Mouse (Mus musculus) MEL (cell line): Measurements from ENCODE around the gene Tex101. TPM values are rescaled to one million over a fixed set of nuclear protein-coding genes. Genes with fewer than 3 reads are reported as not detected.
A peak's percentile ranks its signal among the peaks of the same experiment; 100 is the strongest.

ENCODE experiments used
- DNase-seq: peaks from one replicate; pipeline ENCODE4 v3.0.0; 2011; ENCODE audit warnings: low read depth, low spot score
- H3K27ac ChIP-seq: 2 replicates; pipeline ENCODE4 v1.5.1; 2012; ENCODE audit warnings: low read depth, mild to moderate bottlenecking, control low read depth, low read length, moderate library complexity; ENCODE audit not compliant: control insufficient read depth
- H3K27me3 ChIP-seq, 2 experiments: fragments of 150-350 bp in 1 of 2; sonication (generic) in 1 of 2; 2 replicates each; pipeline ENCODE4 v1.6.1; 2012; ENCODE audit warnings: low read length in 2 of 2, mild to moderate bottlenecking in 2 of 2, improper control_type of control experiment in 1 of 2, moderate library complexity in 1 of 2; ENCODE audit not compliant: insufficient read depth in 2 of 2, control insufficient read depth in 1 of 2
- H3K36me3 ChIP-seq, 2 experiments: 2 replicates each; pipeline ENCODE4 v1.6.1; 2012 to 2014; ENCODE audit warnings: low read length in 2 of 2, improper control_type of control experiment in 1 of 2, inconsistent platforms in 1 of 2, mild to moderate bottlenecking in 1 of 2; ENCODE audit not compliant: insufficient read depth in 2 of 2, control insufficient read depth in 1 of 2
- H3K4me1 ChIP-seq, 2 experiments: fragments of 150-350 bp in 1 of 2; sonication (generic) in 1 of 2; 2 replicates each; pipeline ENCODE4 v1.6.1; 2012; ENCODE audit warnings: low read length in 2 of 2, improper control_type of control experiment in 1 of 2, mild to moderate bottlenecking in 1 of 2; ENCODE audit not compliant: insufficient read depth in 2 of 2, control insufficient read depth in 1 of 2
- H3K4me3 ChIP-seq, 2 experiments: fragments of 150-350 bp in 1 of 2; sonication (generic) in 1 of 2; 2 replicates each; pipeline ENCODE4 v1.5.1; 2012; ENCODE audit warnings: low read depth in 2 of 2, low read length in 2 of 2, mild to moderate bottlenecking in 2 of 2, moderate library complexity in 2 of 2, control low read depth in 1 of 2, improper control_type of control experiment in 1 of 2; ENCODE audit not compliant: control insufficient read depth in 1 of 2, insufficient read depth in 1 of 2
- H3K79me2 ChIP-seq: 2 replicates; pipeline ENCODE4 v1.6.1; 2012; ENCODE audit warnings: mild to moderate bottlenecking, low read length, moderate library complexity; ENCODE audit not compliant: control insufficient read depth, poor library complexity, insufficient read depth
- H3K9ac ChIP-seq: 2 replicates; pipeline ENCODE4 v1.6.1; 2012; ENCODE audit warnings: low read depth, mild to moderate bottlenecking, control low read depth, low read length, moderate library complexity; ENCODE audit not compliant: control insufficient read depth, poor library complexity, severe bottlenecking
- H3K9me3 ChIP-seq: fragments of 150-350 bp; sonication (generic); replicated peaks from 2 replicates; pipeline ENCODE4 v1.6.1; 2012; ENCODE audit warnings: mild to moderate bottlenecking, low read length, improper control_type of control experiment, moderate library complexity; ENCODE audit not compliant: insufficient read depth
- BHLHE40 ChIP-seq: IDR thresholded peaks from 2 replicates; pipeline ENCODE4 v1.6.1; 2012; ENCODE audit warnings: low read depth, mild to moderate bottlenecking, inconsistent platforms, low read length, improper control_type of control experiment, borderline replicate concordance
- CHD1 ChIP-seq: IDR thresholded peaks from 2 replicates; pipeline ENCODE4 v1.6.1; 2012; ENCODE audit warnings: low read depth, mild to moderate bottlenecking, inconsistent platforms, low read length, improper control_type of control experiment
- CHD2 ChIP-seq: IDR thresholded peaks from 2 replicates; pipeline ENCODE4 v1.6.1; 2011; ENCODE audit warnings: low read length, improper control_type of control experiment
- CTCF ChIP-seq, 3 experiments: IDR thresholded peaks in 2 of 3; conservative IDR thresholded peaks in 1 of 3; 2 replicates each; pipeline ENCODE4 v1.5.1; 2011 to 2012; ENCODE audit warnings: low read length in 3 of 3, low read depth in 2 of 3, mild to moderate bottlenecking in 2 of 3, improper control_type of control experiment in 1 of 3, inconsistent platforms in 1 of 3, mixed read lengths in 1 of 3, moderate library complexity in 1 of 3; ENCODE audit not compliant: control insufficient read depth in 1 of 3, insufficient read depth in 1 of 3, poor library complexity in 1 of 3, severe bottlenecking in 1 of 3
- E2F4 ChIP-seq: IDR thresholded peaks from 2 replicates; pipeline ENCODE4 v1.6.1; 2011; ENCODE audit warnings: low read depth, low read length, improper control_type of control experiment, borderline replicate concordance
- ELF1 ChIP-seq: IDR thresholded peaks from 2 replicates; pipeline ENCODE4 v1.6.1; 2014; ENCODE audit warnings: low read depth, mild to moderate bottlenecking, inconsistent platforms, low read length, improper control_type of control experiment, moderate library complexity
- EP300 ChIP-seq, 2 experiments: IDR thresholded peaks; 2 replicates each; pipeline ENCODE4 v1.6.1; 2011; ENCODE audit warnings: improper control_type of control experiment in 2 of 2, low read length in 2 of 2, low read depth in 1 of 2, mild to moderate bottlenecking in 1 of 2
- ETS1 ChIP-seq: IDR thresholded peaks from 2 replicates; pipeline ENCODE4 v1.6.1; 2012; ENCODE audit warnings: low read depth, mild to moderate bottlenecking, inconsistent platforms, low read length, improper control_type of control experiment, moderate library complexity
- GABPA ChIP-seq: IDR thresholded peaks from 2 replicates; pipeline ENCODE4 v1.6.1; 2012; ENCODE audit warnings: low read depth, mild to moderate bottlenecking, inconsistent platforms, low read length, improper control_type of control experiment, moderate library complexity
- GATA1 ChIP-seq: IDR thresholded peaks from 2 replicates; pipeline ENCODE4 v1.6.1; 2011; ENCODE audit warnings: low read depth, low read length, improper control_type of control experiment
- HCFC1 ChIP-seq: IDR thresholded peaks from 2 replicates; pipeline ENCODE4 v1.6.1; 2012; ENCODE audit warnings: low read depth, mild to moderate bottlenecking, inconsistent platforms, low read length, improper control_type of control experiment, moderate library complexity
- KAT2A ChIP-seq: conservative IDR thresholded peaks from 2 replicates; pipeline ENCODE4 v1.6.1; 2012; ENCODE audit warnings: low read depth, low read length, improper control_type of control experiment, inconsistent platforms
- MAFK ChIP-seq: IDR thresholded peaks from 2 replicates; pipeline ENCODE4 v1.6.1; 2011; ENCODE audit warnings: low read depth, mild to moderate bottlenecking, low read length, improper control_type of control experiment, borderline replicate concordance
- MAX ChIP-seq: IDR thresholded peaks from 2 replicates; pipeline ENCODE4 v1.6.1; 2011; ENCODE audit warnings: low read length, improper control_type of control experiment
- MAZ ChIP-seq: IDR thresholded peaks from 2 replicates; pipeline ENCODE4 v1.6.1; 2012; ENCODE audit warnings: low read depth, mild to moderate bottlenecking, inconsistent platforms, low read length, improper control_type of control experiment
- MEF2A ChIP-seq: IDR thresholded peaks from 2 replicates; pipeline ENCODE4 v1.6.1; 2014; ENCODE audit warnings: low read depth, mild to moderate bottlenecking, inconsistent platforms, low read length, improper control_type of control experiment; ENCODE audit not compliant: poor library complexity, insufficient replicate concordance, severe bottlenecking; ENCODE audit errors: extremely low read depth
- MXI1 ChIP-seq: IDR thresholded peaks from 2 replicates; pipeline ENCODE4 v1.6.1; 2011; ENCODE audit warnings: mild to moderate bottlenecking, low read depth, low read length, improper control_type of control experiment
- MYB ChIP-seq: IDR thresholded peaks from 2 replicates; pipeline ENCODE4 v1.6.1; 2011; ENCODE audit warnings: mild to moderate bottlenecking, low read depth, low read length, improper control_type of control experiment
- MYC ChIP-seq: IDR thresholded peaks from 2 replicates; pipeline ENCODE4 v1.6.1; 2011; ENCODE audit warnings: low read depth, mild to moderate bottlenecking, low read length, improper control_type of control experiment, moderate library complexity
- NELFE ChIP-seq: IDR thresholded peaks from 2 replicates; pipeline ENCODE4 v1.6.1; 2011; ENCODE audit warnings: low read depth, low read length, improper control_type of control experiment
- NRF1 ChIP-seq: IDR thresholded peaks from 2 replicates; pipeline ENCODE4 v1.6.1; 2014; ENCODE audit warnings: low read depth, mild to moderate bottlenecking, inconsistent platforms, low read length, improper control_type of control experiment, moderate library complexity; ENCODE audit not compliant: poor library complexity, insufficient read depth, severe bottlenecking
- POLR2A ChIP-seq, 2 experiments: IDR thresholded peaks; 2 replicates each; pipeline ENCODE4 v1.6.1; 2011 to 2012; ENCODE audit warnings: low read length in 2 of 2, mild to moderate bottlenecking in 2 of 2, control low read depth in 1 of 2, improper control_type of control experiment in 1 of 2, low read depth in 1 of 2, moderate library complexity in 1 of 2; ENCODE audit not compliant: control insufficient read depth in 1 of 2, insufficient read depth in 1 of 2, poor library complexity in 1 of 2
- POLR2AphosphoS2 ChIP-seq: IDR thresholded peaks from 2 replicates; pipeline ENCODE4 v1.6.1; 2011; ENCODE audit warnings: low read length, improper control_type of control experiment
- POLR2AphosphoS5 ChIP-seq: IDR thresholded peaks from 2 replicates; pipeline ENCODE4 v1.6.1; 2012; ENCODE audit warnings: low read depth, borderline replicate concordance, mild to moderate bottlenecking, inconsistent platforms, low read length, moderate library complexity, mixed read lengths
- RAD21 ChIP-seq: IDR thresholded peaks from 2 replicates; pipeline ENCODE4 v1.6.1; 2011; ENCODE audit warnings: mild to moderate bottlenecking, low read depth, low read length, improper control_type of control experiment
- SIN3A ChIP-seq: IDR thresholded peaks from 2 replicates; pipeline ENCODE4 v1.6.1; 2012; ENCODE audit warnings: low read length, improper control_type of control experiment, inconsistent platforms
- SMC3 ChIP-seq: IDR thresholded peaks from 2 replicates; pipeline ENCODE4 v1.6.1; 2011; ENCODE audit warnings: low read depth, low read length, improper control_type of control experiment
- TAL1 ChIP-seq: IDR thresholded peaks from 2 replicates; pipeline ENCODE4 v1.6.1; 2012; ENCODE audit warnings: mild to moderate bottlenecking, inconsistent platforms, low read length, moderate library complexity, mixed read lengths
- TBP ChIP-seq: IDR thresholded peaks from 2 replicates; pipeline ENCODE4 v1.8.0; 2011; ENCODE audit warnings: low read depth, low read length, improper control_type of control experiment
- TCF12 ChIP-seq: IDR thresholded peaks from 2 replicates; pipeline ENCODE4 v1.6.1; 2014; ENCODE audit warnings: low read depth, mild to moderate bottlenecking, inconsistent platforms, low read length, improper control_type of control experiment, moderate library complexity
- USF1 ChIP-seq: IDR thresholded peaks from 2 replicates; pipeline ENCODE4 v1.6.1; 2014; ENCODE audit warnings: low read depth, mild to moderate bottlenecking, inconsistent platforms, low read length, improper control_type of control experiment, moderate library complexity
- USF2 ChIP-seq, 2 experiments: IDR thresholded peaks; 2 replicates each; pipeline ENCODE4 v1.6.1; 2011 to 2012; ENCODE audit warnings: improper control_type of control experiment in 2 of 2, low read length in 2 of 2, borderline replicate concordance in 1 of 2, inconsistent platforms in 1 of 2, low read depth in 1 of 2, mild to moderate bottlenecking in 1 of 2; ENCODE audit not compliant: insufficient read depth in 1 of 2
- ZC3H11A ChIP-seq: IDR thresholded peaks from 2 replicates; pipeline ENCODE4 v1.6.1; 2012; ENCODE audit warnings: low read depth, mild to moderate bottlenecking, inconsistent platforms, low read length, improper control_type of control experiment
- ZKSCAN1 ChIP-seq: IDR thresholded peaks from 2 replicates; pipeline ENCODE4 v1.6.1; 2012; ENCODE audit warnings: low read depth, mild to moderate bottlenecking, inconsistent platforms, low read length, improper control_type of control experiment, moderate library complexity
- ZMIZ1 ChIP-seq: IDR thresholded peaks from 2 replicates; pipeline ENCODE4 v1.6.1; 2012; ENCODE audit warnings: low read depth, mild to moderate bottlenecking, inconsistent platforms, low read length, improper control_type of control experiment, moderate library complexity
- ZNF384 ChIP-seq: IDR thresholded peaks from 2 replicates; pipeline ENCODE4 v1.6.1; 2012; ENCODE audit warnings: low read depth, mild to moderate bottlenecking, inconsistent platforms, low read length, improper control_type of control experiment
- polyA plus RNA-seq, 2 experiments: library from polyadenylated mRNA; stranded (reverse) in 1 of 2; unstranded in 1 of 2; fragments of >175 nt in 1 of 2; fragments of >200 nt in 1 of 2; gene quantifications; 2 replicates each; pipeline versions ENCODE4 v1.2.1 to v1.2.4; 2012; ENCODE audit warnings: low replicate concordance in 2 of 2, low read depth in 1 of 2; ENCODE audit not compliant: insufficient read length in 2 of 2, insufficient read depth in 1 of 2, missing spikeins in 1 of 2
- total RNA-seq: library from RNA; depleted of rRNA; stranded (reverse); fragments of 300-350 nt; gene quantifications from 2 replicates; pipeline ENCODE4 v1.2.3, GENCODE M21; 2012

The Tex101 gene
- total and polyA plus RNA-seq, 3 experiments: 0.08 to 0.15 TPM; not detected in 1

DNA sequence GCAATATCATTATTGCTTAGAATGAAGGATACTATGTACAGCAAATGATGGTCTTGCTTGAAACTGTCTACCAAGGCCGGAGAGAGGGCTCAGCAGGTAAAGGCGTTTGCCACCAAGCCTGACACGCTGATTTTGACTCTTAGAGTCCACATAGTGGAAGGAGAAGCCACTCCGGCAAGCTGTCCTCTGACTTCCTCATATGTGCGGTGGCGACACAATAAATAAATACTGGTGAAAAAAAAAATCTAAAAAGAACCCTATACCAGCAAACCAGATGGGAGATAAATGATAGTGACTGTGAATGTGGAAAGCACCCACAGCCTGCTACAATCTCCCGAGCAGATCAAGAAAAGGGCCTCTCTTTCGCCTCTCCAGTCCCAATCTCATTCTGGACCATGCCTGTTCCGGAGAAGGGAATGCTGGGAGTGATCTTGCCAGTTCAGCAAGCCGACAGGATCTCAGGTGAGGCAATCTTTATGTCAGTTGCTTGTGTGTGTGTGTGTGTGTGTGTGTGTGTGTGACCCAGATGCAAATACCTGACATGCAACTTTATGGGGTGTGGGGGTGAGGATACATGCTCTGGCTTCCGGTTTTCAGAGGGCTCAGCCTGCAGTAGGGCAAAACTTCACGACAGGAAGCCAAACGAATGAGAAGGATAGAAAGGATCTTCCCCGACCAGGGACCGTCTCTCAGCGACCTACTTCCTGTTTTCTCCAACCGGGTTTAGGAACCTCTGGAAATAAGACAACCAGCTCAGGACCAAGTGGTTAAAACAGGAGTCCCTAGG is 15.2 kb downstream of the Tex101 start:
- no peaks in the 10 kb centered on the region for H3K79me2 ChIP-seq
- H3K9ac ChIP-seq: peak overlapping the region; percentile 62
- peaks cover 0 to 5% of the 10 kb centered on the region in 2 experiments; a peak in 2 of 4 replicates for H3K36me3 ChIP-seq
- peaks cover 0 to 7% of the 10 kb centered on the region in 2 experiments; a peak in 2 of 4 replicates for H3K4me1 ChIP-seq
- no peaks in the 10 kb centered on the region for H3K9me3 ChIP-seq
- peak overlapping the region; percentile 88 for H3K27ac ChIP-seq
- peak overlapping the region; percentile 53 to 62 for H3K4me3 ChIP-seq
- DNase-seq: peak; percentile 91
- H3K27me3 ChIP-seq: no peaks in the 10 kb centered on the region
- TF ChIP-seq BHLHE40 (no peak), POLR2A (IDR thresholded peaks at IDR 0.05; ENCODE audit: control insufficient read depth in 1 of 2, insufficient read depth in 1 of 2, low read depth in 1 of 2, low read length in 2 of 2, poor library complexity in 1 of 2) (peak in 1 of 2 experiments; percentile 46; a peak in 2 of 4 replicates), GABPA (no peak), E2F4 (no peak), MYB (no peak), ZNF384 (peak; percentile 87), ELF1 (peak; percentile 74), MAX (peak; percentile 51), CHD2 (no peak), ZKSCAN1 (no peak), MAZ (no peak), KAT2A (no peak), TBP (peak; percentile 61), EP300 (IDR thresholded peaks at IDR 0.05; ENCODE audit: low read depth in 1 of 2, low read length in 2 of 2) (peak in 1 of 2 experiments; percentile 26; a peak in 3 of 4 replicates), MEF2A (no peak), ETS1 (peak; percentile 18; the same call in 1 of the 2 replicates), NELFE (no peak; the same call in 1 of the 2 replicates), POLR2AphosphoS2 (no peak; the same call in 1 of the 2 replicates), RAD21 (no peak), TAL1 (peak; percentile 30; the same call in 1 of the 2 replicates), TCF12 (peak; percentile 29), NRF1 (no peak), ZC3H11A (no peak), POLR2AphosphoS5 (no peak), USF1 (no peak), SMC3 (no peak), MAFK (no peak), CHD1 (no peak), MYC (no peak), GATA1 (peak; percentile 63), MXI1 (no peak), ZMIZ1 (no peak; the same call in 1 of the 2 replicates), USF2 (IDR thresholded peaks at IDR 0.05; ENCODE audit: borderline replicate concordance in 1 of 2, insufficient read depth in 1 of 2, low read depth in 1 of 2, low read length in 2 of 2) (no peak), HCFC1 (0 out of 2 replicates have a peak, but pooled peaks have one; percentile 17), SIN3A (0 out of 2 replicates have a peak, but pooled peaks have one; percentile 12), CTCF (IDR thresholded peaks at IDR 0.05 in 2 of 3, conservative IDR thresholded peaks at IDR 0.05 in 1 of 3; ENCODE audit: control insufficient read depth in 1 of 3, insufficient read depth in 1 of 3, low read depth in 2 of 3, low read length in 3 of 3, poor library complexity in 1 of 3, severe bottlenecking in 1 of 3) (no peak)
